Mouse (Mus musculus): ENCODE measurements around the gene 2010300C02Rik. TPM values are rescaled to one million over a fixed set of nuclear protein-coding genes. Genes with fewer than 3 reads are reported as not detected.
"Not testable (repeated sequence)": the region's sequence is repeated elsewhere in the genome, so short reads cannot be mapped to it uniquely, and the experiment has no call there.

Gene 2010300C02Rik
- polyA plus RNA-seq, 1 experiment from 2014 or later = 6.6 TPM

DNA sequence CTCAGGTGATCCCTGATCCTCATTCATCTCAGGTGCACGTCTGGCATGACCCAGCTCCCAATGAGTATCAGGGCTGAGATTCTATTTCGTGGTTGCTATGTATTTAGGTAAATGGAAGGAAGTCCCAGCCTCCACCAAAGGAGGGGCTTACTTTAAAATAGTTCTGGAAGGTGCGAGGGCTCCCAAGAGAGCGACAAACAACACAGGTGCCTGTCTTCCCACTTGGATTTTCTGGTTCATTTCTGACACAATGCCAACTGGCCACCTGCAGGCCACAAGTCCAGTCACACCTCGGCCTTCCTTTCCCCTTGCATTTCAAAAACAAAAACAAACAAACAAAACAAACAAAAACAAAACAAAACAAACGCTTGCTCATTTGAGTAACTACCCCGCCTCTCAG lies 1.4 kb downstream of the 2010300C02Rik start:
- Histone ChIP-seq H3K4me1 (ENCODE audit: control insufficient read depth, insufficient read depth, low read length) (no peaks in the 10 kb centered on the region), H3K4me2 (replicated peaks; ENCODE audit: low read depth, low read length) (0 out of 2 replicates have a peak overlapping the region, but pooled peaks have one; percentile 1), H3K27ac (ENCODE audit: low read length) (no peak overlapping the region), H3K36me3 (ENCODE audit: control insufficient read depth, insufficient read depth, low read length) (no peaks in the 10 kb centered on the region), H3K9ac (replicated peaks; ENCODE audit: low read depth, low read length) (no peak overlapping the region), H3K27me3 (ENCODE audit: control insufficient read depth, insufficient read depth, low read length) (no peaks in the 10 kb centered on the region), H3K4me3 (ENCODE audit: low read depth, low read length) (no peak overlapping the region), H3K9me3 (ENCODE audit: control insufficient read depth, low read depth, low read length) (no peaks in the 10 kb centered on the region)
- WGBS = 44% methylated on average over 7 of the region's 7 CpGs
- ATAC-seq (ENCODE audit: insufficient number of reproducible peaks, insufficient read depth, low FRiP score, low read depth) = no peak

DNA sequence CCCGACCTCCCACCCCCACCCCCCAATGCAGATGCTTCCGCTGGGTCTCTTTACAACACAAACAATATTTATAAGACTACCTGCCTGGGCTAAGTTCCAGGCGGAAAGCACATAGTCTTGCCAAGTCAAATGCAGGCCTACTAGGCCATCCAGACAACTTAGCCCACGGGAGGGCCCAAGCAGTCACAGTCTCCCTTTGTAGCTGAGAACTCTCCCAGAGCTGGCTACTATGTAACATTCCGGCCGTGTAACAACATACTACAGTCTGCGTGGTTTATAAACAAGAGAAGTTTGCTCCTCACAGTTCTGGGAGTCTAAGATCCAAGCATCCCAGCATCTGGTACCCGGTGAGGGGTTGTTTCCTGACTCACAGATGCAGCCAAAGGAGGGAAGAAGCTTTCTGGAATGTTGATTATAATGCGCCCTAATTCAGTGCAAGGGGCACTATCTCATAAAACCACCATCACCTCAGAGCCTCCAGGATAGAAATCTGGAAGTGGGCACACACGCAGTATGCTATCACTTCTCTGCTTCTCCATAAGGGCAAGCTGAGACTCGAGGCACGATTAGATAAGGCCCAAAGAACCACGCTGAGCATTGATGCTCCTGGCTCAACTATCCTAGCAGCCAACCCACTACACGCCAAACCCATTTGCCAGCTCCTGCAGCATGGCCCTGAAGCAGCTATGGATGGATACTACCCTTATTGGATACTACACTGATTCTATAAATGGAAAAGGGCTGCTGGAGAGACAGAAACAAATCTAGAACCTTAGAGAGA lies 2.3 kb downstream of the 2010300C02Rik start:
- Histone ChIP-seq H3K4me1 (ENCODE audit: control insufficient read depth, insufficient read depth, low read length) (no peaks in the 10 kb centered on the region), H3K9ac (replicated peaks; ENCODE audit: low read depth, low read length) (no peak overlapping the region), H3K9me3 (ENCODE audit: control insufficient read depth, low read depth, low read length) (no peaks in the 10 kb centered on the region), H3K4me2 (replicated peaks; ENCODE audit: low read depth, low read length) (no peak overlapping the region), H3K4me3 (ENCODE audit: low read depth, low read length) (no peak overlapping the region), H3K36me3 (ENCODE audit: control insufficient read depth, insufficient read depth, low read length) (no peaks in the 10 kb centered on the region), H3K27ac (ENCODE audit: low read length) (no peak overlapping the region), H3K27me3 (ENCODE audit: control insufficient read depth, insufficient read depth, low read length) (no peaks in the 10 kb centered on the region)
- no peak for ATAC-seq (ENCODE audit: insufficient number of reproducible peaks, insufficient read depth, low FRiP score, low read depth)
- WGBS = 76% methylated on average over 14 of the region's 14 CpGs

DNA sequence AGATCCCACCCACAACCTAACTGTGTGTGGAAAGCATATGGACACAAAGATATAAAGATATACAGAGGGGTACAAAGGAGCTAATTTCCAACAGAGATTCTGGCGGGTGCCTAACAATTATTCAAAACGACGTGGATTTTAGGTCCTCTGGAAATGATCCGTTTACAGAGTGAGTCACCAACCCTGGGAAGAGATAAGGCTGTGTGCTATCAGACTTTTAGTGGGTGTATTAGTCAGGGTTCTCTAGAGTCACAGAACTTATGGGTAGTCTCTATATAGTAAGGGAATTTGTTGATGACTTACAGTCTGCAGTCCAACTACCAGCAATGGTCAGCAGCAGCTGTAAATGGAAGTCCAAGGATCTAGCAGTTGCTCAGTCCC lies 7.5 kb downstream of the 2010300C02Rik start:
- not testable (repeated sequence) for H3K36me3 ChIP-seq (ENCODE audit: control insufficient read depth, insufficient read depth, low read length); H3K27me3 ChIP-seq (ENCODE audit: control insufficient read depth, insufficient read depth, low read length); H3K4me3 ChIP-seq (ENCODE audit: low read depth, low read length); H3K9ac ChIP-seq (replicated peaks; ENCODE audit: low read depth, low read length); H3K4me2 ChIP-seq (replicated peaks; ENCODE audit: low read depth, low read length); H3K27ac ChIP-seq (ENCODE audit: low read length); H3K9me3 ChIP-seq (ENCODE audit: control insufficient read depth, low read depth, low read length); H3K4me1 ChIP-seq (ENCODE audit: control insufficient read depth, insufficient read depth, low read length)
- peak; percentile 65; the same call in 1 of the 2 replicates for ATAC-seq (ENCODE audit: insufficient number of reproducible peaks, insufficient read depth, low FRiP score, low read depth)
- WGBS = 49% methylated on average over 4 of the region's 4 CpGs

DNA sequence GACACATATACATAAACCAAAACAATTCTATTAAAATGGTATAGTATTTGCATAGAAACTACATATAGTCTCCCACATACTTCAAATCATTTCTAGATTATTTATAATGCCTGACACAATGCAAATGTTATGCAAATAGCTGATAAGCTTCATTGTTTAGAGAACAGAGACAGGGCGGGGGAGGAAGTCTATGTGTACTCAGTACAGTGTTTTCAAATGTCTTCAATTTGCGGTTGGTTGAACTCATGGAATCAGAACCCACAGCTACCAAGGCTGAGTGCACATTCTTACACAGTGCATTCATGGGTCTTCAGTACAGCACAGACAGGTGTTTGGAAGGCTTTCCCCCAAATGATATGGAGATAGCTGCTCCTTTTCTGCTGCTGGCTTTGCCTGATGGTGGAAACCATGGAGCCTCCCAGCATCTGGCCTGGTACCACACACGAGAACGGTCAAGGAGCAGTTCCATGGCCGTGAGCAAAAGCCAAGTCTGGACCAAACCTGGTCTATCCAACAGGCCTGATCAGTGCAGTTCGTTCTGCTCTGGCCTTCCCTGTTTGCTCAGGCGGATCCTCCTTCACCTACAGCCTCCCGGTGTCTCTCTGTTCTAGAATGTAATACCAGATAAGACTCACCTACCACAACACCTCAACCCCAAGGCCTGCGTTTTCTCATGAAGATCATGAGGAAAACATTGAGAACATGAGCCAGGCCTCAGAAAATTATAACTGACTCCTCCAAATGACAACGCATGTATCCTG lies 8.1 kb downstream of the 2010300C02Rik start:
- no peaks in the 10 kb centered on the region for H3K9me3 ChIP-seq (ENCODE audit: control insufficient read depth, low read depth, low read length)

DNA sequence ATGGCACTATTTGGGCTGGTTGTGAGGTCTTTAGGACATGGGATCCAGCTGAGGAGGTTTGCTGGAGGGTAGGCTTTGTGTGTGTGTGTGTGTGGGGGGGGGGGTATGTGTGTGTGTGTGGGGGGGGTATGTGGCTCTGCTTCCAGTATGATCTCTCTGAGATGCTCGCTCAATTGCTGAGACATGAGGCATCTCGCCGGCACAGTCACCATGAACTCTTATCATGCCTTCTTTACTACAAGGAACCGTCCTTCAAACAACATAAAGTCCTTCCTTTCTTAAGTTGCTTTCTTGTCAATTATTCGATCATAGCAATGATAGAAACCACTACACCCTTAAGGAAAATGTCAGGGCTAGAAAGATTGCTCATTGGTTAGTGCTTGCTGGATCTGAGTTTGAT lies 8.8 kb downstream of the 2010300C02Rik start:
- H3K27ac ChIP-seq (ENCODE audit: low read length) = no peak overlapping the region
- H3K36me3 ChIP-seq (ENCODE audit: control insufficient read depth, insufficient read depth, low read length) = no peaks in the 10 kb centered on the region
- no peak overlapping the region for H3K9ac ChIP-seq (replicated peaks; ENCODE audit: low read depth, low read length)
- no peaks in the 10 kb centered on the region for H3K27me3 ChIP-seq (ENCODE audit: control insufficient read depth, insufficient read depth, low read length)
- no peaks in the 10 kb centered on the region for H3K9me3 ChIP-seq (ENCODE audit: control insufficient read depth, low read depth, low read length)
- ATAC-seq (ENCODE audit: insufficient number of reproducible peaks, insufficient read depth, low FRiP score, low read depth) = no peak
- H3K4me2 ChIP-seq (replicated peaks; ENCODE audit: low read depth, low read length) = no peak overlapping the region
- H3K4me3 ChIP-seq (ENCODE audit: low read depth, low read length) = no peak overlapping the region
- no peaks in the 10 kb centered on the region for H3K4me1 ChIP-seq (ENCODE audit: control insufficient read depth, insufficient read depth, low read length)
- WGBS = 93% methylated on average over 5 of the region's 5 CpGs

More for the DNA sequence above, 8.1 kb downstream of the 2010300C02Rik start:
- ATAC-seq (ENCODE audit: insufficient number of reproducible peaks, insufficient read depth, low FRiP score, low read depth) = no peak
- Histone ChIP-seq H3K4me1 (ENCODE audit: control insufficient read depth, insufficient read depth, low read length) (no peaks in the 10 kb centered on the region), H3K4me2 (replicated peaks; ENCODE audit: low read depth, low read length) (no peak overlapping the region), H3K9ac (replicated peaks; ENCODE audit: low read depth, low read length) (no peak overlapping the region), H3K27me3 (ENCODE audit: control insufficient read depth, insufficient read depth, low read length) (no peaks in the 10 kb centered on the region), H3K36me3 (ENCODE audit: control insufficient read depth, insufficient read depth, low read length) (no peaks in the 10 kb centered on the region), H3K4me3 (ENCODE audit: low read depth, low read length) (no peak overlapping the region), H3K27ac (ENCODE audit: low read length) (no peak overlapping the region)
- WGBS = 82% methylated on average over 10 of the region's 10 CpGs

DNA sequence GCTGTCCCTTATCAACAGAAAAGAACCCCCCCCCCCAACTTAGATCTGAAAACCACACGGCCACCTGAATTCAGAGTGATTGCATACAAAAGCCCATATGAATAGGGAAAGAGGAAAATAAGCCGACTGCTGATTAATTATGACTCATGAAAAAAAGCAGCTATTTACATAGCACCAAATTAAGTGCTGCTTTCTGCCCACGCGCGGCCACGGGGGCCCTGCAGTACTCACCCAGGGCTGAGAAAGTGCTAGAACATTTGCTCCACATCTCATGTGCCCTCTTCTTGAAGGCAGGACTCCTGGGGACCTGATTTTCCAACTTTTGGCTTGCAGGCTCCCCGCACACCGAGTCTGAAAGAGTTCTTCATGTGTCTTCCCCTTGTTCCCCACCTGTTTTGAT lies 10.1 kb downstream of the 2010300C02Rik start:
- Histone ChIP-seq H3K9me3 (ENCODE audit: control insufficient read depth, low read depth, low read length) (no peaks in the 10 kb centered on the region), H3K4me3 (ENCODE audit: low read depth, low read length) (no peak overlapping the region), H3K9ac (replicated peaks; ENCODE audit: low read depth, low read length) (no peak overlapping the region), H3K27me3 (ENCODE audit: control insufficient read depth, insufficient read depth, low read length) (no peaks in the 10 kb centered on the region), H3K27ac (ENCODE audit: low read length) (no peak overlapping the region), H3K4me2 (replicated peaks; ENCODE audit: low read depth, low read length) (no peak overlapping the region), H3K4me1 (ENCODE audit: control insufficient read depth, insufficient read depth, low read length) (no peaks in the 10 kb centered on the region), H3K36me3 (ENCODE audit: control insufficient read depth, insufficient read depth, low read length) (no peaks in the 10 kb centered on the region)
- 69% methylated on average over 8 of the region's 8 CpGs for WGBS
- no peak for ATAC-seq (ENCODE audit: insufficient number of reproducible peaks, insufficient read depth, low FRiP score, low read depth)

DNA sequence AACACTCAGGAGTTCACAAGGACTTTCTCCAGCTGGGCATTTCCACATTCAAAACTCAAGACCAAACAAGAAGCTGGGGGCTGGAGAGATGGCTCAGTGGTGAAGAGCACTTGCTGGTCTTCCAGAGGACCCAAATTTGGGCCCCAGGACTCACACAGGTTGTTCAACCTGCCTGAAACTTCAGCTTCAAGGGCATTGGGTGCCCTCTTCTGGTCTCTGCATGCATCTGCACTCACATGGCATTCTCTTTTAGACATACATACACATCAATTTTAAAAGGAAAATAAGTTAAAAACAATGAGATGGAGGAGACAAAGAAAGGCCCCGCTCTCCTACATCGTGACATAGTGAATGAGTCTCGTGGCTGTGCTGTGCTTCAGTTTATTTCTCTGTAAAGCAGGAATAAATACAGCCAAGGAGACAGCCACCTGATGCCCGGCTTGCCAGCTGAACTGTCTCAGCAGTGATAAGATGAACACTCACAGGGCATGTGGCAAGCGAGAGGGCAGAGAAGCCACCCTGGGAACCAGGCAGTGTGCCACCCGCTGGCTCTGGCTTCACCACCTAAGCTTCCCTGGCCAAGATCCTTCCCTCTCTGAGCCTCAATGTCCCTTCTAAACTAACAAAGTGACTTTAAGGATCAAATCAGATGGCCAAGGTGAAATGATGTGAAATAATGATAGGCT lies 11.5 kb downstream of the 2010300C02Rik start:
- no peak overlapping the region for H3K9ac ChIP-seq (replicated peaks; ENCODE audit: low read depth, low read length)
- no peaks in the 10 kb centered on the region for H3K36me3 ChIP-seq (ENCODE audit: control insufficient read depth, insufficient read depth, low read length)
- no peak overlapping the region for H3K27ac ChIP-seq (ENCODE audit: low read length)
- no peaks in the 10 kb centered on the region for H3K9me3 ChIP-seq (ENCODE audit: control insufficient read depth, low read depth, low read length)
- 88% methylated on average over 6 of the region's 6 CpGs for WGBS
- H3K4me1 ChIP-seq (ENCODE audit: control insufficient read depth, insufficient read depth, low read length) = no peaks in the 10 kb centered on the region
- H3K27me3 ChIP-seq (ENCODE audit: control insufficient read depth, insufficient read depth, low read length) = no peaks in the 10 kb centered on the region
- ATAC-seq (ENCODE audit: insufficient number of reproducible peaks, insufficient read depth, low FRiP score, low read depth) = no peak
- no peak overlapping the region for H3K4me2 ChIP-seq (replicated peaks; ENCODE audit: low read depth, low read length)
- H3K4me3 ChIP-seq (ENCODE audit: low read depth, low read length) = no peak overlapping the region

DNA sequence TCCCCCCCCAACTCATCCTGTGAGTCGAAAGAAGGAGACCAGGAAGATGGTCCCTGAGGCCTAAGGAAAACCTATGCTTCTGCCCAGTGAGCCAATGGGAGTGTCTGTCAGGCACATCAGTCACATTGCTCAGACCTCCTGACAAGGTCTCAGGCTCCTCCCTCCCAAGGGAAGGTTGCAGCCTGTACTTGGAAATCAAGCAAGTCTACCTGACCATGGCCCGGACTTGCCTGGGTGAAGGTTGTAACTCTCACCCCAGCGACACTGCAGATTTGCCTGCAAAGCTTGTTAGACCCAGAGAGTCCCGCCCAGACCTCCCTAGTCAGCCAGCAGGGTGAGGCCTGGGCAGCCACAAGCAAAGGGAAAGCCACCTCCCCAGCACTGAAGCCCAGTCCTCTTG lies 17.6 kb downstream of the 2010300C02Rik start:
- Histone ChIP-seq H3K4me2 (replicated peaks; ENCODE audit: low read depth, low read length) (no peak overlapping the region), H3K27me3 (ENCODE audit: control insufficient read depth, insufficient read depth, low read length) (no peaks in the 10 kb centered on the region), H3K27ac (ENCODE audit: low read length) (no peak overlapping the region), H3K4me3 (ENCODE audit: low read depth, low read length) (no peak overlapping the region), H3K9ac (replicated peaks; ENCODE audit: low read depth, low read length) (no peak overlapping the region), H3K36me3 (ENCODE audit: control insufficient read depth, insufficient read depth, low read length) (no peaks in the 10 kb centered on the region), H3K9me3 (ENCODE audit: control insufficient read depth, low read depth, low read length) (no peaks in the 10 kb centered on the region), H3K4me1 (ENCODE audit: control insufficient read depth, insufficient read depth, low read length) (no peaks in the 10 kb centered on the region)
- WGBS = 53% methylated on average over 4 of the region's 4 CpGs
- no peak for ATAC-seq (ENCODE audit: insufficient number of reproducible peaks, insufficient read depth, low FRiP score, low read depth)
